Mouse (Mus musculus) heart, embryonic 10.5 days (tissue): ENCODE results near the gene Birc7. TPM values are rescaled to one million over a fixed set of nuclear protein-coding genes. Genes with fewer than 3 reads are reported as not detected.
A peak's percentile ranks its signal among the peaks of the same experiment; 100 is the strongest.

Experiments used
- DNase-seq: peaks from one replicate; pipeline ENCODE4 v3.0.0-alpha.2; 2017; ENCODE audit warnings: low spot score
- H3K27ac ChIP-seq: fragments of 300-500 bp; sonication (generic); 2 replicates; pipeline ENCODE4 v1.5.1; 2016; ENCODE audit warnings: mild to moderate bottlenecking
- H3K27me3 ChIP-seq: fragments of 300-500 bp; sonication (generic); 2 replicates; pipeline ENCODE4 v1.6.1; 2016; ENCODE audit warnings: mild to moderate bottlenecking; ENCODE audit not compliant: poor library complexity, insufficient read depth, severe bottlenecking
- H3K36me3 ChIP-seq: fragments of 300-500 bp; sonication (generic); 2 replicates; pipeline ENCODE4 v1.6.1; 2016; ENCODE audit warnings: mild to moderate bottlenecking, moderate library complexity
- H3K4me1 ChIP-seq: fragments of 300-500 bp; sonication (generic); 2 replicates; pipeline ENCODE4 v1.6.1; 2016; ENCODE audit warnings: mild to moderate bottlenecking
- H3K4me3 ChIP-seq: fragments of 300-500 bp; sonication (generic); 2 replicates; pipeline ENCODE4 v1.5.1; 2016; ENCODE audit warnings: mild to moderate bottlenecking, moderate library complexity
- H3K9me3 ChIP-seq: fragments of 300-500 bp; sonication (generic); 2 replicates; pipeline ENCODE4 v1.6.1; 2016; ENCODE audit warnings: mild to moderate bottlenecking, moderate library complexity
- WGBS: fragments of 180-500 bp; shearing (Covaris S2); methylation state at CpG from one replicate; pipeline ENCODE4 v1.1.7; 2016; 5-methylcytosine and 5-hydroxymethylcytosine counted together
- polyA plus RNA-seq: library from polyadenylated mRNA; unstranded; fragments of >200 nt; fragmentation: Nextera tagmentation; extraction: Ambion mirVana; gene quantifications from 2 replicates; pipeline ENCODE4 v1.2.1, GENCODE M21; 2016

Birc7 gene
- polyA plus RNA-seq, 1 experiment from 2014 or later, result 0.09 TPM

- Histone ChIP-seq H3K27me3 (peaks cover 5% of the 10 kb centered on the region), H3K4me3 (peak overlapping the region; percentile 100), H3K36me3 (peaks cover 34% of the 10 kb centered on the region), H3K4me1 (peaks cover 9% of the 10 kb centered on the region), H3K27ac (peak overlapping the region; percentile 99), H3K9me3 (no peaks in the 10 kb centered on the region)
- under 1% methylated on average over 59 of the region's 61 CpGs for WGBS
- DNase-seq, result no peak
These were observed 8.7 kb upstream of the Birc7 start for GRCm38 (mm10) chr2:180919913-180920809.

- Histone ChIP-seq H3K4me3 (peak within 1 kb of the TSS; percentile 100), H3K27ac (peak within 1 kb of the TSS; percentile 99), H3K36me3 (peaks cover 27% of the 10 kb centered on the region), H3K4me1 (peaks cover 9% of the 10 kb centered on the region), H3K9me3 (no peaks in the 10 kb centered on the region), H3K27me3 (peaks cover 5% of the 10 kb centered on the region)
- peak; percentile 98 for DNase-seq
- under 1% methylated on average over 53 of the region's 56 CpGs for WGBS
These were observed 7.9 kb upstream of the Birc7 start, which contains the start of gene Ythdf1 for GRCm38 (mm10) chr2:180920810-180921400. Gene Ythdf1 (minus strand): TSS chr2:180920949.

GRCm38 (mm10) chr2:180922739-180923138, 6.1 kb upstream of the Birc7 start:
- H3K9me3 ChIP-seq, result no peaks in the 10 kb centered on the region
- 88% methylated on average over 6 of the region's 6 CpGs for WGBS
- no peak overlapping the region for H3K4me3 ChIP-seq
- no peak overlapping the region for H3K27ac ChIP-seq
- peaks cover 9% of the 10 kb centered on the region for H3K4me1 ChIP-seq
- DNase-seq, result no peak
- H3K27me3 ChIP-seq, result peaks cover 12% of the 10 kb centered on the region
- H3K36me3 ChIP-seq, result peaks cover 11% of the 10 kb centered on the region

GRCm38 (mm10) chr2:180925176-180925575, 3.6 kb upstream of the Birc7 start:
- H3K9me3 ChIP-seq, result no peaks in the 10 kb centered on the region
- WGBS, result 9% methylated on average over 4 of the region's 4 CpGs
- peaks cover 7% of the 10 kb centered on the region; the same call in 1 of the 2 replicates for H3K4me1 ChIP-seq
- H3K4me3 ChIP-seq, result no peak overlapping the region
- H3K27ac ChIP-seq, result no peak overlapping the region
- peak; percentile 84 for DNase-seq
- H3K27me3 ChIP-seq, result peaks cover 12% of the 10 kb centered on the region
- no peaks in the 10 kb centered on the region for H3K36me3 ChIP-seq

GRCm38 (mm10) chr2:180932418-180932817, 3.6 kb downstream of the Birc7 start:
- WGBS, result 67% methylated on average over 1 of the region's 1 CpGs
- no peaks in the 10 kb centered on the region for H3K36me3 ChIP-seq
- H3K4me1 ChIP-seq, result peaks cover 12% of the 10 kb centered on the region; the same call in 1 of the 2 replicates

GRCm38 (mm10) chr2:180940187-180940586, 11.4 kb downstream of the Birc7 start:
- H3K27me3 ChIP-seq, result peaks cover 15% of the 10 kb centered on the region; the same call in 1 of the 2 replicates
- H3K4me1 ChIP-seq, result 0 out of 2 replicates have a peak, but pooled peaks cover 4% of the 10 kb centered on the region
- DNase-seq, result no peak
- H3K9me3 ChIP-seq, result no peaks in the 10 kb centered on the region
- H3K36me3 ChIP-seq, result peaks cover 4% of the 10 kb centered on the region; the same call in 1 of the 2 replicates
- H3K27ac ChIP-seq, result no peak overlapping the region
- no peak overlapping the region for H3K4me3 ChIP-seq

More at GRCm38 (mm10) chr2:180932418-180932817, 3.6 kb downstream of the Birc7 start:
- peaks cover 23% of the 10 kb centered on the region for H3K27me3 ChIP-seq
- H3K27ac ChIP-seq, result no peak overlapping the region
- no peak for DNase-seq
- no peaks in the 10 kb centered on the region for H3K9me3 ChIP-seq
- no peak overlapping the region for H3K4me3 ChIP-seq

- DNase-seq, result no peak
- Histone ChIP-seq H3K36me3 (peaks cover 4% of the 10 kb centered on the region; the same call in 1 of the 2 replicates), H3K9me3 (no peaks in the 10 kb centered on the region), H3K27ac (no peak overlapping the region), H3K4me3 (no peak overlapping the region), H3K27me3 (peaks cover 12% of the 10 kb centered on the region; the same call in 1 of the 2 replicates), H3K4me1 (no peaks in the 10 kb centered on the region)
These were observed 13.0 kb downstream of the Birc7 start for GRCm38 (mm10) chr2:180941869-180942268.

- WGBS, result 50% methylated on average over 1 of the region's 1 CpGs
- H3K27me3 ChIP-seq, result peaks cover 53% of the 10 kb centered on the region
- no peaks in the 10 kb centered on the region for H3K36me3 ChIP-seq
- no peak overlapping the region for H3K4me3 ChIP-seq
- peaks cover 30% of the 10 kb centered on the region for H3K4me1 ChIP-seq
- H3K9me3 ChIP-seq, result no peaks in the 10 kb centered on the region
- DNase-seq, result no peak
- H3K27ac ChIP-seq, result no peak overlapping the region
These were observed 21.1 kb downstream of the Birc7 start for GRCm38 (mm10) chr2:180949947-180950346.

- Histone ChIP-seq H3K9me3 (no peaks in the 10 kb centered on the region), H3K27ac (no peak overlapping the region), H3K36me3 (no peaks in the 10 kb centered on the region), H3K4me1 (peaks cover 34% of the 10 kb centered on the region), H3K4me3 (peak overlapping the region; percentile 75), H3K27me3 (peaks cover 76% of the 10 kb centered on the region)
- DNase-seq, result no peak
- WGBS, result 17% methylated on average over 9 of the region's 9 CpGs
These were observed 23.9 kb downstream of the Birc7 start for GRCm38 (mm10) chr2:180952731-180953171.

GRCm38 (mm10) chr2:180953638-180954037, 24.8 kb downstream of the Birc7 start:
- Histone ChIP-seq H3K4me1 (peaks cover 34% of the 10 kb centered on the region), H3K27me3 (peaks cover 76% of the 10 kb centered on the region), H3K4me3 (peak overlapping the region; percentile 75), H3K9me3 (no peaks in the 10 kb centered on the region), H3K27ac (peak overlapping the region; percentile 81; the same call in 1 of the 2 replicates), H3K36me3 (no peaks in the 10 kb centered on the region)
- DNase-seq, result no peak
- WGBS, result 30% methylated on average over 2 of the region's 2 CpGs

GRCm38 (mm10) chr2:180954061-180955047, 25.5 kb downstream of the Birc7 start, which contains the start of gene Nkain4:
Gene Nkain4 (minus strand): TSS chr2:180954699.
- peaks cover 34% of the 10 kb centered on the region for H3K4me1 ChIP-seq
- no peaks in the 10 kb centered on the region for H3K36me3 ChIP-seq
- under 1% methylated on average over 52 of the region's 52 CpGs for WGBS
- peak within 1 kb of the TSS; percentile 81 for H3K27ac ChIP-seq
- DNase-seq, result peak; percentile 87
- no peaks in the 10 kb centered on the region for H3K9me3 ChIP-seq
- H3K4me3 ChIP-seq, result peak within 1 kb of the TSS; percentile 75
- H3K27me3 ChIP-seq, result peaks cover 74% of the 10 kb centered on the region

GRCm38 (mm10) chr2:180959605-180960004, 30.8 kb downstream of the Birc7 start:
- Histone ChIP-seq H3K9me3 (no peaks in the 10 kb centered on the region), H3K36me3 (no peaks in the 10 kb centered on the region), H3K4me1 (peaks cover 27% of the 10 kb centered on the region), H3K27ac (no peak overlapping the region), H3K27me3 (peaks cover 26% of the 10 kb centered on the region), H3K4me3 (no peak overlapping the region)
- DNase-seq, result no peak
- WGBS, result 74% methylated on average over 7 of the region's 7 CpGs
